Mouse (Mus musculus): Measurements from ENCODE around the gene Gm10959. TPM values are rescaled to one million over a fixed set of nuclear protein-coding genes. Genes with fewer than 3 reads are reported as not detected.

The Gm10959 gene
- polyA plus RNA-seq, 1 experiment from 2014 or later, result not detected

- no peak overlapping the region for H3K4me3 ChIP-seq (ENCODE audit: low read depth, low read length)
- no peak for DNase-seq (ENCODE audit: low spot score)
- 50% methylated on average over 6 of the region's 6 CpGs for WGBS
- TF ChIP-seq EP300 (IDR thresholded peaks at IDR 0.05) (no peak), CTCF (IDR thresholded peaks at IDR 0.05) (no peak)
- no peaks in the 10 kb centered on the region for H3K4me1 ChIP-seq (ENCODE audit: insufficient read depth, low read depth, low read length)
- H3K27ac ChIP-seq (ENCODE audit: low read length), result no peak overlapping the region
- H3K36me3 ChIP-seq (ENCODE audit: insufficient read depth, low read length), result no peaks in the 10 kb centered on the region
- H3K4me2 ChIP-seq (replicated peaks; ENCODE audit: low read depth, low read length), result no peak overlapping the region
- no peaks in the 10 kb centered on the region for H3K9me3 ChIP-seq (ENCODE audit: low read length)
- H3K9ac ChIP-seq (replicated peaks; ENCODE audit: low read depth), result no peak overlapping the region
- H3K27me3 ChIP-seq (replicated peaks; ENCODE audit: insufficient read depth, low read length), result no peaks in the 10 kb centered on the region
- ATAC-seq, result no peak
Observed at GRCm38 (mm10) chr3:122898254-122898653, 20.9 kb downstream of the Gm10959 start.

- no peak overlapping the region for H3K27ac ChIP-seq (ENCODE audit: low read length)
- H3K4me3 ChIP-seq (ENCODE audit: low read depth, low read length), result no peak overlapping the region
- H3K9ac ChIP-seq (replicated peaks; ENCODE audit: low read depth), result no peak overlapping the region
- no peaks in the 10 kb centered on the region for H3K4me1 ChIP-seq (ENCODE audit: insufficient read depth, low read depth, low read length)
- DNase-seq (ENCODE audit: low spot score), result no peak
- no peak for ATAC-seq
- no peak for TF ChIP-seq CTCF (IDR thresholded peaks at IDR 0.05)
- no peak for TF ChIP-seq EP300 (IDR thresholded peaks at IDR 0.05)
- no peak overlapping the region for H3K4me2 ChIP-seq (replicated peaks; ENCODE audit: low read depth, low read length)
- H3K9me3 ChIP-seq (ENCODE audit: low read length), result no peaks in the 10 kb centered on the region
- 58% methylated on average over 11 of the region's 11 CpGs for WGBS
- H3K27me3 ChIP-seq (replicated peaks; ENCODE audit: insufficient read depth, low read length), result no peaks in the 10 kb centered on the region
- no peaks in the 10 kb centered on the region for H3K36me3 ChIP-seq (ENCODE audit: insufficient read depth, low read length)
Observed at GRCm38 (mm10) chr3:122895189-122895731, 23.9 kb downstream of the Gm10959 start.

GRCm38 (mm10) chr3:122894772-122895171, 24.4 kb downstream of the Gm10959 start, which contains the start of gene Fabp2:
Gene Fabp2, plus strand, starts transcription at chr3:122895072.
- Histone ChIP-seq H3K27me3 (replicated peaks; ENCODE audit: insufficient read depth, low read length) (no peaks in the 10 kb centered on the region), H3K4me3 (ENCODE audit: low read depth, low read length) (no peak within 1 kb of the TSS), H3K9me3 (ENCODE audit: low read length) (no peaks in the 10 kb centered on the region), H3K9ac (replicated peaks; ENCODE audit: low read depth) (no peak within 1 kb of the TSS), H3K4me1 (ENCODE audit: insufficient read depth, low read depth, low read length) (no peaks in the 10 kb centered on the region), H3K27ac (ENCODE audit: low read length) (no peak within 1 kb of the TSS), H3K4me2 (replicated peaks; ENCODE audit: low read depth, low read length) (no peak within 1 kb of the TSS), H3K36me3 (ENCODE audit: insufficient read depth, low read length) (no peaks in the 10 kb centered on the region)
- 91% methylated on average over 3 of the region's 3 CpGs for WGBS
- TF ChIP-seq CTCF (IDR thresholded peaks at IDR 0.05) (no peak), EP300 (IDR thresholded peaks at IDR 0.05) (no peak)
- no peak for ATAC-seq
- DNase-seq (ENCODE audit: low spot score), result no peak

- WGBS, result 49% methylated on average over 5 of the region's 5 CpGs
- Histone ChIP-seq H3K9ac (replicated peaks; ENCODE audit: low read depth) (no peak overlapping the region), H3K4me2 (replicated peaks; ENCODE audit: low read depth, low read length) (no peak overlapping the region), H3K36me3 (ENCODE audit: insufficient read depth, low read length) (no peaks in the 10 kb centered on the region), H3K4me1 (ENCODE audit: insufficient read depth, low read depth, low read length) (no peaks in the 10 kb centered on the region), H3K4me3 (ENCODE audit: low read depth, low read length) (no peak overlapping the region), H3K9me3 (ENCODE audit: low read length) (no peaks in the 10 kb centered on the region), H3K27me3 (replicated peaks; ENCODE audit: insufficient read depth, low read length) (no peaks in the 10 kb centered on the region), H3K27ac (ENCODE audit: low read length) (no peak overlapping the region)
- ATAC-seq (peak; percentile 74), DNase-seq (ENCODE audit: low spot score) (peak; percentile 57)
- TF ChIP-seq EP300 (IDR thresholded peaks at IDR 0.05) (peak; percentile 53; the same call in 1 of the 2 replicates), CTCF (IDR thresholded peaks at IDR 0.05) (no peak)
Observed at GRCm38 (mm10) chr3:122888371-122888819, 30.8 kb downstream of the Gm10959 start.

GRCm38 (mm10) chr3:122887505-122888301, 31.5 kb downstream of the Gm10959 start:
- TF ChIP-seq CTCF (IDR thresholded peaks at IDR 0.05), result no peak
- TF ChIP-seq EP300 (IDR thresholded peaks at IDR 0.05), result no peak
- Histone ChIP-seq H3K27me3 (replicated peaks; ENCODE audit: insufficient read depth, low read length) (no peaks in the 10 kb centered on the region), H3K9me3 (ENCODE audit: low read length) (no peaks in the 10 kb centered on the region), H3K4me1 (ENCODE audit: insufficient read depth, low read depth, low read length) (no peaks in the 10 kb centered on the region), H3K36me3 (ENCODE audit: insufficient read depth, low read length) (no peaks in the 10 kb centered on the region), H3K9ac (replicated peaks; ENCODE audit: low read depth) (no peak overlapping the region), H3K4me2 (replicated peaks; ENCODE audit: low read depth, low read length) (no peak overlapping the region), H3K4me3 (ENCODE audit: low read depth, low read length) (no peak overlapping the region), H3K27ac (ENCODE audit: low read length) (no peak overlapping the region)
- ATAC-seq (no peak), DNase-seq (ENCODE audit: low spot score) (no peak)
- 63% methylated on average over 4 of the region's 4 CpGs for WGBS

GRCm38 (mm10) chr3:122878705-122879315, 40.4 kb downstream of the Gm10959 start:
- no peak overlapping the region for H3K27ac ChIP-seq (ENCODE audit: low read length)
- H3K4me2 ChIP-seq (replicated peaks; ENCODE audit: low read depth, low read length), result no peak overlapping the region
- no peak for DNase-seq (ENCODE audit: low spot score)
- no peak overlapping the region for H3K9ac ChIP-seq (replicated peaks; ENCODE audit: low read depth)
- no peak for ATAC-seq
- no peak for TF ChIP-seq CTCF (IDR thresholded peaks at IDR 0.05)
- TF ChIP-seq EP300 (IDR thresholded peaks at IDR 0.05), result no peak
- H3K27me3 ChIP-seq (replicated peaks; ENCODE audit: insufficient read depth, low read length), result no peaks in the 10 kb centered on the region
- no peak overlapping the region for H3K4me3 ChIP-seq (ENCODE audit: low read depth, low read length)
- H3K36me3 ChIP-seq (ENCODE audit: insufficient read depth, low read length), result no peaks in the 10 kb centered on the region
- no peaks in the 10 kb centered on the region for H3K4me1 ChIP-seq (ENCODE audit: insufficient read depth, low read depth, low read length)
- WGBS, result 82% methylated on average over 8 of the region's 8 CpGs
- H3K9me3 ChIP-seq (ENCODE audit: low read length), result no peaks in the 10 kb centered on the region
